Mouse (Mus musculus): Measurements from ENCODE around the gene Snx29.

DNA sequence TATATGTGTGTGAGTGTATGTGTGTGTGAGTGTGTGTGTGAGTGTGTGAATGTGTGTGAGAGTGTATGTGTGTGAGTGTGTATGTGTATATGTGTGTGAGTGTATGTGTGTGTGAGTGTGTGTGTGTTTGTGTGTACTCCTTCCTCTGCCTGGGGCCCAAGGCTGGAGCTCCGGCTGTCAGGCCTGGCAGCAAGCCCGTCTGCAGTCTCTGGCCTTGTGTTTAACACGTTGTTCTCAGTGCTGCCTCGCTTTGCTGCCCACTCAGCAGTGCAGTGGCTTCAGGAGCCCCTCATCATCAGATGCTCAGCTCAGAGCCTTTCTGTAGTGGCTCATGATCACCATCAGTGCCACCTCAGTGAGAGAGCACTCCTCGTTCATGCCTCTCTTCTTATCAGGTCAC is 61.7 kb downstream of the Snx29 start:
- TF ChIP-seq CTCF (IDR thresholded peaks at IDR 0.05) (no peak), EP300 (IDR thresholded peaks at IDR 0.05) (no peak)
